Mouse (Mus musculus) stomach, embryonic 16.5 days (tissue): ENCODE measurements around the gene Stmn3. TPM values are rescaled to one million over a fixed set of nuclear protein-coding genes. Genes with fewer than 3 reads are reported as not detected.
A peak's percentile ranks its signal among the peaks of the same experiment; 100 is the strongest.
"Not testable (repeated sequence)": the region's sequence is repeated elsewhere in the genome, so short reads cannot be mapped to it uniquely, and the experiment has no call there.

ENCODE experiments used
- ATAC-seq: fragments of 200-750 bp; cut with Nextera tagmentation; 2 replicates; pipeline ENCODE4 v1.8.0; 2017; ENCODE audit warnings: moderate number of reproducible peaks, moderate TSS enrichment; ENCODE audit not compliant: insufficient read depth, low FRiP score
- H3K27ac ChIP-seq: fragments of 300-500 bp; sonication (generic); 2 replicates; pipeline ENCODE4 v1.5.1; 2014; ENCODE audit warnings: low read length
- H3K27me3 ChIP-seq: fragments of 300-500 bp; sonication (generic); 2 replicates; pipeline ENCODE4 v1.6.1; 2014; ENCODE audit warnings: low read length, control low read depth, mixed read lengths; ENCODE audit not compliant: control insufficient read depth, insufficient read depth
- H3K36me3 ChIP-seq: fragments of 300-500 bp; sonication (generic); 2 replicates; pipeline ENCODE4 v1.6.1; 2014; ENCODE audit warnings: low read length; ENCODE audit not compliant: control insufficient read depth, insufficient read depth
- H3K4me1 ChIP-seq: fragments of 300-500 bp; sonication (generic); 2 replicates; pipeline ENCODE4 v1.6.1; 2014; ENCODE audit warnings: low read length, control low read depth, mixed read lengths; ENCODE audit not compliant: control insufficient read depth, insufficient read depth
- H3K4me2 ChIP-seq: fragments of 300-500 bp; sonication (generic); 2 replicates; pipeline ENCODE4 v1.6.1; 2014; ENCODE audit warnings: low read depth, low read length, mixed read lengths
- H3K4me3 ChIP-seq: fragments of 300-500 bp; sonication (generic); replicated peaks from 2 replicates; pipeline ENCODE4 v1.5.1; 2014; ENCODE audit warnings: mild to moderate bottlenecking, low read length
- H3K9ac ChIP-seq: fragments of 300-500 bp; sonication (generic); 2 replicates; pipeline ENCODE4 v1.6.1; 2014; ENCODE audit warnings: low read length
- H3K9me3 ChIP-seq: fragments of 300-500 bp; sonication (generic); replicated peaks from 2 replicates; pipeline ENCODE4 v1.6.1; 2016; ENCODE audit warnings: low read length, control low read depth; ENCODE audit not compliant: control insufficient read depth
- WGBS: fragments of 180-500 bp; shearing (Covaris S2); extraction: QIAGEN DNeasy Blood & Tissue Kit; methylation state at CpG from one replicate; pipeline ENCODE4 v1.1.7; 2014; 5-methylcytosine and 5-hydroxymethylcytosine counted together
- polyA plus RNA-seq: library from polyadenylated mRNA; unstranded; fragments of >200 nt; fragmentation: Nextera tagmentation; extraction: Ambion mirVana; gene quantifications from 2 replicates; pipeline ENCODE4 v1.2.1, GENCODE M21; 2015

The Stmn3 gene
- polyA plus RNA-seq, 1 experiment from 2014 or later: 37.1 TPM

GRCm38 (mm10) chr2:181290937-181291336 is 23.4 kb downstream of the Stmn3 start:
- WGBS: 54% methylated on average over 1 of the region's 1 CpGs
- no peak for ATAC-seq
- Histone ChIP-seq H3K9ac (no peak overlapping the region), H3K9me3 (no peaks in the 10 kb centered on the region), H3K4me3 (no peak overlapping the region), H3K36me3 (no peaks in the 10 kb centered on the region), H3K4me1 (peaks cover 8% of the 10 kb centered on the region), H3K4me2 (no peak overlapping the region), H3K27ac (no peak overlapping the region), H3K27me3 (no peaks in the 10 kb centered on the region)

GRCm38 (mm10) chr2:181288691-181289090 is 25.6 kb downstream of the Stmn3 start:
- Histone ChIP-seq H3K4me2 (peak overlapping the region; percentile 66), H3K4me1 (peaks cover 8% of the 10 kb centered on the region), H3K4me3 (peak overlapping the region; percentile 80), H3K27ac (peak overlapping the region; percentile 74; the same call in 1 of the 2 replicates), H3K27me3 (no peaks in the 10 kb centered on the region), H3K9me3 (no peaks in the 10 kb centered on the region), H3K9ac (peak overlapping the region; percentile 70), H3K36me3 (no peaks in the 10 kb centered on the region)
- ATAC-seq: no peak
- 72% methylated on average over 3 of the region's 3 CpGs for WGBS

GRCm38 (mm10) chr2:181287958-181288350 is 26.3 kb downstream of the Stmn3 start, which contains the start of gene Gmeb2:
Gene Gmeb2, minus strand, starts transcription at chr2:181288035.
- ATAC-seq: peak; percentile 97
- H3K27me3 ChIP-seq, H3K9me3 ChIP-seq, H3K36me3 ChIP-seq, H3K4me1 ChIP-seq: not testable (repeated sequence)
- peak within 1 kb of the TSS; percentile 66 for H3K4me2 ChIP-seq
- under 1% methylated on average over 31 of the region's 38 CpGs for WGBS
- peak within 1 kb of the TSS; percentile 97 for H3K9ac ChIP-seq
- peak within 1 kb of the TSS; percentile 80 for H3K4me3 ChIP-seq
- H3K27ac ChIP-seq: peak within 1 kb of the TSS; percentile 97

- Histone ChIP-seq H3K27me3 (no peaks in the 10 kb centered on the region), H3K4me1 (peaks cover 8% of the 10 kb centered on the region), H3K9me3 (no peaks in the 10 kb centered on the region), H3K4me2 (peak overlapping the region; percentile 63), H3K4me3 (peak overlapping the region; percentile 80), H3K36me3 (no peaks in the 10 kb centered on the region), H3K27ac (peak overlapping the region; percentile 97), H3K9ac (peak overlapping the region; percentile 97)
- WGBS: under 1% methylated on average over 35 of the region's 71 CpGs
- ATAC-seq: peak; percentile 89
Observed at GRCm38 (mm10) chr2:181287338-181287957, 26.9 kb downstream of the Stmn3 start.

- Histone ChIP-seq H3K4me3 (peak overlapping the region; percentile 80), H3K4me1 (peaks cover 8% of the 10 kb centered on the region), H3K27ac (peak overlapping the region; percentile 97), H3K9me3 (no peaks in the 10 kb centered on the region), H3K9ac (peak overlapping the region; percentile 97), H3K36me3 (no peaks in the 10 kb centered on the region), H3K4me2 (peak overlapping the region; percentile 63), H3K27me3 (no peaks in the 10 kb centered on the region)
- no peak for ATAC-seq
- 44% methylated on average over 6 of the region's 6 CpGs for WGBS
Observed at GRCm38 (mm10) chr2:181286629-181287337, 27.5 kb downstream of the Stmn3 start.

GRCm38 (mm10) chr2:181279968-181280367 is 34.3 kb downstream of the Stmn3 start:
- Histone ChIP-seq H3K27ac (no peak overlapping the region), H3K9me3 (no peaks in the 10 kb centered on the region), H3K4me1 (no peaks in the 10 kb centered on the region), H3K36me3 (peaks cover 10% of the 10 kb centered on the region; the same call in 1 of the 2 replicates), H3K4me3 (no peak overlapping the region), H3K4me2 (no peak overlapping the region), H3K9ac (no peak overlapping the region), H3K27me3 (no peaks in the 10 kb centered on the region)
- WGBS: 85% methylated on average over 1 of the region's 1 CpGs
- ATAC-seq: no peak

- WGBS: 72% methylated on average over 3 of the region's 3 CpGs
- no peaks in the 10 kb centered on the region for H3K9me3 ChIP-seq
- H3K27me3 ChIP-seq: no peaks in the 10 kb centered on the region
- H3K4me3 ChIP-seq: no peak overlapping the region
- peaks cover 10% of the 10 kb centered on the region; the same call in 1 of the 2 replicates for H3K36me3 ChIP-seq
- ATAC-seq: no peak
- no peaks in the 10 kb centered on the region for H3K4me1 ChIP-seq
- no peak overlapping the region for H3K4me2 ChIP-seq
- H3K9ac ChIP-seq: no peak overlapping the region
- H3K27ac ChIP-seq: no peak overlapping the region
Observed at GRCm38 (mm10) chr2:181277866-181278265, 36.4 kb downstream of the Stmn3 start.

GRCm38 (mm10) chr2:181276766-181277165 is 37.5 kb downstream of the Stmn3 start:
- WGBS: 66% methylated on average over 1 of the region's 1 CpGs
- Histone ChIP-seq H3K4me3 (no peak overlapping the region), H3K27ac (no peak overlapping the region), H3K36me3 (peaks cover 10% of the 10 kb centered on the region; the same call in 1 of the 2 replicates), H3K9me3 (no peaks in the 10 kb centered on the region), H3K27me3 (no peaks in the 10 kb centered on the region), H3K4me1 (no peaks in the 10 kb centered on the region), H3K9ac (no peak overlapping the region), H3K4me2 (no peak overlapping the region)
- ATAC-seq: no peak

GRCm38 (mm10) chr2:181274639-181275038 is 39.7 kb downstream of the Stmn3 start:
- H3K4me1 ChIP-seq: no peaks in the 10 kb centered on the region
- WGBS: 80% methylated on average over 4 of the region's 4 CpGs
- no peak for ATAC-seq
- H3K9ac ChIP-seq: no peak overlapping the region
- H3K27ac ChIP-seq: no peak overlapping the region
- no peak overlapping the region for H3K4me3 ChIP-seq
- no peaks in the 10 kb centered on the region for H3K27me3 ChIP-seq
- H3K4me2 ChIP-seq: no peak overlapping the region
- peaks cover 9% of the 10 kb centered on the region; the same call in 1 of the 2 replicates for H3K36me3 ChIP-seq
- H3K9me3 ChIP-seq: no peaks in the 10 kb centered on the region
